Mouse (Mus musculus): ENCODE results near the gene Grb2. TPM values are rescaled to one million over a fixed set of nuclear protein-coding genes. Genes with fewer than 3 reads are reported as not detected.

The Grb2 gene
- polyA plus RNA-seq, 1 experiment from 2014 or later, result 79.6 TPM

DNA sequence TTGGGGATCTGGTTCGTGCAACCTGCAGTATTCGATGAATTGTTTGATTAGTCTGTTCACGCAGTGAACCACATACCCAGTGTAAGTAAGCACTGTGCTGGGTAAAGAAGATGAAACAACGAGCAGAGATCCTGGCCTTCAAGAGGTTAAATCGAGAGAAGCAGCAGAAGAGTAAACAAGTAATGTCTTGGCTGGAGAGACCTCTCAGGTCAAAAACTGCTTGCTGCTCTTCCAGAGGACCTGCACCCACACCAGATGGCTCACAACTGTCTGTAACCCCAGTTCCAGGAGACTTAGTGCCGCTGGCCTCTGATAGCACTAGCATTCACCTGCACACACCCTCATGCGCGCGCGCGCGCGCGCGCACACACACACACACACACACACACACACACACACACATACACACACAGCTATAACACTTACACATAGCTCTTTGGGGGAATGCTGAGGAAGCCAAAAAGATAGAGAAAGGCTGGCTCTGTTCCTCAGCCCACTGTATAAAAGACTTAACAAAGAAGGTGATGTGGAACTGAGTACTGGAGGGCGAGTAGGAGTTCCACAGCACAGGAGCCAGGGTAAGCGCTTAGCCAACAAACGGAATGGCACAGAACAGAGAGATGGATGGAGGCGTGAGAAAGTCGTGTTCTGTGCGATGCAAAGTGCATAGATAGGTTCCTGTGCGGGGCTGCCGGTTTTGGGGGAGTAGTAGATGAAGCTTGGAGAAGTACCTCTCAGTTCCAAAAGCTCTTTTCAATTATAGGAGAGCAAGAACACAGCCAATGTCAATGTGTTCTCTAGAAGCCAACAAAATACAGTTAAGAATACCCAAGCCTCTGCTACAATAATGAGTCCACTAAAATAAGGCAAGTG lies 795 bp upstream of the Grb2 start:
- Histone ChIP-seq H3K9me3 (no peaks in the 10 kb centered on the region), H3K27ac (peak overlapping the region; percentile 96), H3K4me3 (peak overlapping the region; percentile 99), H3K27me3 (ENCODE audit: poor library complexity, severe bottlenecking) (no peaks in the 10 kb centered on the region), H3K36me3 (replicated peaks) (no peaks in the 10 kb centered on the region), H3K4me1 (peaks cover 38% of the 10 kb centered on the region)
- under 1% methylated on average over 23 of the region's 23 CpGs for WGBS
- DNase-seq (ENCODE audit: extremely low spot score, low spot score), result peak; percentile 55

- Histone ChIP-seq H3K27me3 (ENCODE audit: poor library complexity, severe bottlenecking) (no peaks in the 10 kb centered on the region), H3K27ac (peak overlapping the region; percentile 96), H3K4me1 (peaks cover 38% of the 10 kb centered on the region), H3K36me3 (replicated peaks) (no peaks in the 10 kb centered on the region), H3K4me3 (peak overlapping the region; percentile 99), H3K9me3 (no peaks in the 10 kb centered on the region)
- peak; percentile 58 for DNase-seq (ENCODE audit: extremely low spot score, low spot score)
- under 1% methylated on average over 44 of the region's 44 CpGs for WGBS
Observed at GRCm38 (mm10) chr11:115707313-115708208, 836 bp downstream of the Grb2 start.

DNA sequence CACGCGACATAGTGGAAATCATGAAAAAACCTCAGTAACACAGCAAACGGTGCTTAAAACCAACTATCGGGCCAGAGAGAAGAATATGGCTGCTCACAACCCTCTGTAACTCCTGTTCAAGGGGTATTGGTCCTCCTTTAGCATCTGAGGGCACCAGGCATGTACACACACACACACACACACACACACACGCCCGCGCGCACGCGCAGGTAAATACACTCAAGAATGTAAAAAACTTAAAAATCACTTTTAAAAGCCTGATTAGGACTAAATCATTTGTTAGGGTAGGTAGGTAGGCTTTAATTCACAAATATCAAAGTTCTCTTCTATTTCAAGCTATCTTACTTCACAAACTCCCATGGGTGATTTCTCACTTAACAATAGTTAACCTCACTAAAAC lies 1.8 kb downstream of the Grb2 start:
- peak overlapping the region; percentile 99 for H3K4me3 ChIP-seq
- H3K9me3 ChIP-seq, result no peaks in the 10 kb centered on the region
- H3K36me3 ChIP-seq (replicated peaks), result no peaks in the 10 kb centered on the region
- DNase-seq (ENCODE audit: extremely low spot score, low spot score), result no peak
- WGBS, result 95% methylated on average over 10 of the region's 10 CpGs
- H3K27me3 ChIP-seq (ENCODE audit: poor library complexity, severe bottlenecking), result no peaks in the 10 kb centered on the region
- H3K27ac ChIP-seq, result no peak overlapping the region
- H3K4me1 ChIP-seq, result peaks cover 38% of the 10 kb centered on the region

- H3K27ac ChIP-seq, result no peak overlapping the region
- H3K36me3 ChIP-seq (replicated peaks), result no peaks in the 10 kb centered on the region
- 92% methylated on average over 2 of the region's 2 CpGs for WGBS
- no peaks in the 10 kb centered on the region for H3K9me3 ChIP-seq
- no peak overlapping the region for H3K4me3 ChIP-seq
- no peak for DNase-seq (ENCODE audit: extremely low spot score, low spot score)
- no peaks in the 10 kb centered on the region for H3K27me3 ChIP-seq (ENCODE audit: poor library complexity, severe bottlenecking)
- H3K4me1 ChIP-seq, result peaks cover 43% of the 10 kb centered on the region
Observed at GRCm38 (mm10) chr11:115705561-115705960, 2.8 kb downstream of the Grb2 start.

GRCm38 (mm10) chr11:115704648-115705047 lies 3.7 kb downstream of the Grb2 start:
- H3K36me3 ChIP-seq (replicated peaks), result no peaks in the 10 kb centered on the region
- H3K27ac ChIP-seq, result no peak overlapping the region
- H3K27me3 ChIP-seq (ENCODE audit: poor library complexity, severe bottlenecking), result no peaks in the 10 kb centered on the region
- no peak overlapping the region for H3K4me3 ChIP-seq
- 95% methylated on average over 10 of the region's 10 CpGs for WGBS
- no peak for DNase-seq (ENCODE audit: extremely low spot score, low spot score)
- H3K4me1 ChIP-seq, result peaks cover 45% of the 10 kb centered on the region
- H3K9me3 ChIP-seq, result no peaks in the 10 kb centered on the region

DNA sequence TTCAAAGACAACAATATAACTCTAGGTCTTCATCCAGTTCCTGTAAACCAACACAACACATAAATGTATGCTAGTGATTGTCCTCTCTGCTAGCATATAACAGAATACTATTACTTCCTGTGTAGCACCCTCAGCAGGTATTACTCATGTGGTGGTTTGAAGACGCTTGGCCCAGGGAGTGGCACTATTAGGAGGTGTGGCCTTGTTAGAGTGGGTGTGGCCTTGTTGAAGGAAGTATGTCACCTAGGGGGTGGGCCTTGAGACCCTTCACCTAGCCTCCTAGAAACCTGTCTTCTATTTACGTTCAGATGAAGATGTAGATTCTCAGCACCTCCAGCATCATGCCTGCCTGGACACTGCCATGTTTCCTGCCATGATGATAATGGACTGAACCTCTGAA lies 4.9 kb downstream of the Grb2 start:
- Histone ChIP-seq H3K4me3 (no peak overlapping the region), H3K27me3 (ENCODE audit: poor library complexity, severe bottlenecking) (no peaks in the 10 kb centered on the region), H3K36me3 (replicated peaks) (no peaks in the 10 kb centered on the region), H3K9me3 (no peaks in the 10 kb centered on the region), H3K4me1 (peaks cover 46% of the 10 kb centered on the region), H3K27ac (no peak overlapping the region)
- WGBS, result 87% methylated on average over 2 of the region's 2 CpGs
- no peak for DNase-seq (ENCODE audit: extremely low spot score, low spot score)

- no peaks in the 10 kb centered on the region for H3K27me3 ChIP-seq (ENCODE audit: poor library complexity, severe bottlenecking)
- H3K4me1 ChIP-seq, result peaks cover 28% of the 10 kb centered on the region
- peak overlapping the region; percentile 82 for H3K27ac ChIP-seq
- 10% methylated on average over 17 of the region's 17 CpGs for WGBS
- DNase-seq (ENCODE audit: extremely low spot score, low spot score), result peak; percentile 86
- H3K4me3 ChIP-seq, result peak overlapping the region; percentile 64
- H3K9me3 ChIP-seq, result no peaks in the 10 kb centered on the region
- peaks cover 32% of the 10 kb centered on the region for H3K36me3 ChIP-seq (replicated peaks)
Observed at GRCm38 (mm10) chr11:115698986-115699728, 9.2 kb downstream of the Grb2 start.

- no peak for DNase-seq (ENCODE audit: extremely low spot score, low spot score)
- Histone ChIP-seq H3K4me1 (peaks cover 28% of the 10 kb centered on the region), H3K9me3 (no peaks in the 10 kb centered on the region), H3K4me3 (no peak overlapping the region), H3K27ac (no peak overlapping the region), H3K36me3 (replicated peaks) (peaks cover 32% of the 10 kb centered on the region), H3K27me3 (ENCODE audit: poor library complexity, severe bottlenecking) (no peaks in the 10 kb centered on the region)
- 90% methylated on average over 3 of the region's 3 CpGs for WGBS
Observed at GRCm38 (mm10) chr11:115697722-115698121, 10.7 kb downstream of the Grb2 start.

DNA sequence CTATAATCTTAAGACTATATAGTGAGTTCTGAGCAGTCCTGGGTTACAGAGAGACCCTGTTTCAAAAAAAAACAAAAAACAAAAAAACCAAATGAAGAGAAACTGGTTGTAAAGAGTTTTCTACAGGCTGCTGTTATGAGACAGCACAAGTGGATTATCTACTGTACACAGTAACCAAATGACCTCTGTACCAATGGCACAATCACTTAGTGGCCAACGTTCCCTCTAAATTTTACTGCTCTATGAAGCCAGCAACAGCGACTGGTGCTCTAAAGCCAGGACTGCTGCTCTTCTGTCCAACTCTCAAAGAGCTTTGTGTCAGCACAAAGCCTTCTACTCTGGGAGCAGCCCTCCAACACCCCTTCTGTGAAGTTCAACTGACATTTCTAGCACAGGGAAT lies 11.3 kb downstream of the Grb2 start:
- H3K4me3 ChIP-seq, result no peak overlapping the region
- H3K4me1 ChIP-seq, result peaks cover 28% of the 10 kb centered on the region
- WGBS, result 92% methylated on average over 2 of the region's 2 CpGs
- peaks cover 32% of the 10 kb centered on the region for H3K36me3 ChIP-seq (replicated peaks)
- H3K9me3 ChIP-seq, result no peaks in the 10 kb centered on the region
- no peak for DNase-seq (ENCODE audit: extremely low spot score, low spot score)
- H3K27me3 ChIP-seq (ENCODE audit: poor library complexity, severe bottlenecking), result no peaks in the 10 kb centered on the region
- H3K27ac ChIP-seq, result no peak overlapping the region

- Histone ChIP-seq H3K27me3 (ENCODE audit: poor library complexity, severe bottlenecking) (no peaks in the 10 kb centered on the region), H3K27ac (no peak overlapping the region), H3K9me3 (no peaks in the 10 kb centered on the region), H3K36me3 (replicated peaks) (peaks cover 32% of the 10 kb centered on the region), H3K4me3 (no peak overlapping the region), H3K4me1 (peaks cover 28% of the 10 kb centered on the region)
- WGBS, result 90% methylated on average over 4 of the region's 4 CpGs
- DNase-seq (ENCODE audit: extremely low spot score, low spot score), result no peak
Observed at GRCm38 (mm10) chr11:115696471-115696870, 11.9 kb downstream of the Grb2 start.

GRCm38 (mm10) chr11:115693979-115694578 lies 14.3 kb downstream of the Grb2 start:
- Histone ChIP-seq H3K4me1 (peaks cover 9% of the 10 kb centered on the region), H3K36me3 (replicated peaks) (peaks cover 48% of the 10 kb centered on the region), H3K27me3 (ENCODE audit: poor library complexity, severe bottlenecking) (no peaks in the 10 kb centered on the region), H3K27ac (no peak overlapping the region), H3K4me3 (no peak overlapping the region), H3K9me3 (no peaks in the 10 kb centered on the region)
- 91% methylated on average over 12 of the region's 12 CpGs for WGBS
- DNase-seq (ENCODE audit: extremely low spot score, low spot score), result no peak

DNA sequence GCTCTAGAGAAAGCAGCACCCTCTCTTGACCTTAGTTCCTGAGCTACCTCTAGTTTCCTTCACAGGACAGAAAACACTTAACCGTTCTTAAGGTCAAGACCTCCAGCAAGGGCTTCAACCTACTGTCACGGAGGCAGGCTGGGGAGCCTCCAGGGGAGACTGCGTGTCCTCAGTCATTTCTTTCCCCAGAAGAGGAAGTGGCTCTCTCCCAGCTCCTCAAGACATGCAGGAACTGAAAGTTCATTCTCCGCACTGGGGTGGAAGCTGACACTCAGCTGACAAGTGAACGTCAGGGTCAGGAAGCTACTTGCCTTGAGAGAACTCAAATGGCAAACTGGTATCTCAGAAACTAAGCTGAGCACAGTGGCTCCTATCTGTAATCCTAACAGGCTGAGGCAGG lies 15.6 kb downstream of the Grb2 start:
- 77% methylated on average over 5 of the region's 5 CpGs for WGBS
- no peak for DNase-seq (ENCODE audit: extremely low spot score, low spot score)
- Histone ChIP-seq H3K36me3 (replicated peaks) (peaks cover 54% of the 10 kb centered on the region), H3K4me1 (no peaks in the 10 kb centered on the region), H3K4me3 (no peak overlapping the region), H3K27me3 (ENCODE audit: poor library complexity, severe bottlenecking) (no peaks in the 10 kb centered on the region), H3K27ac (no peak overlapping the region), H3K9me3 (no peaks in the 10 kb centered on the region)
